Mouse (Mus musculus): ENCODE data around the gene Gnl1. TPM values are rescaled to one million over a fixed set of nuclear protein-coding genes. Genes with fewer than 3 reads are reported as not detected.
"Not testable (repeated sequence)": the region's sequence is repeated elsewhere in the genome, so short reads cannot be mapped to it uniquely, and the experiment has no call there.

Gene Gnl1
- polyA plus RNA-seq (2016; fragmentation: Nextera tagmentation; extraction: Ambion mirVana) = 61.1 and 62.1 TPM in 2 replicates

- peaks cover 25% of the 10 kb centered on the region for H3K4me1 ChIP-seq
- H3K27me3 ChIP-seq (replicated peaks; ENCODE audit: low read depth, poor library complexity, severe bottlenecking) = no peaks in the 10 kb centered on the region
- H3K4me3 ChIP-seq = peak within 1 kb of the TSS; percentile 86
- peak; percentile 93 for DNase-seq (ENCODE audit: low spot score)
- H3K27ac ChIP-seq (replicated peaks) = peak within 1 kb of the TSS; percentile 95
- peaks cover 58% of the 10 kb centered on the region for H3K36me3 ChIP-seq (replicated peaks)
- under 1% methylated on average over 109 of the region's 109 CpGs for WGBS
- H3K9me3 ChIP-seq = no peaks in the 10 kb centered on the region
Measured at GRCm38 (mm10) chr17:35979401-35980362, at the start of gene Gnl1, which contains the start of gene Prr3. Gene Gnl1 (plus strand): TSS chr17:35979851. Gene Prr3 (minus strand): TSS chr17:35980236.

- Histone ChIP-seq H3K36me3 (replicated peaks) (peaks cover 71% of the 10 kb centered on the region), H3K4me1 (no peaks in the 10 kb centered on the region), H3K27ac (replicated peaks) (no peak overlapping the region), H3K4me3 (no peak overlapping the region), H3K27me3 (replicated peaks; ENCODE audit: low read depth, poor library complexity, severe bottlenecking) (no peaks in the 10 kb centered on the region), H3K9me3 (no peaks in the 10 kb centered on the region)
- DNase-seq (ENCODE audit: low spot score) = no peak
- 97% methylated on average over 12 of the region's 12 CpGs for WGBS
Measured at GRCm38 (mm10) chr17:35930627-35931026, 49.0 kb upstream of the Gnl1 start.

GRCm38 (mm10) chr17:35932608-35933007 is 47.0 kb upstream of the Gnl1 start:
- DNase-seq (ENCODE audit: low spot score) = no peak
- no peak overlapping the region for H3K4me3 ChIP-seq
- no peaks in the 10 kb centered on the region for H3K27me3 ChIP-seq (replicated peaks; ENCODE audit: low read depth, poor library complexity, severe bottlenecking)
- H3K4me1 ChIP-seq = no peaks in the 10 kb centered on the region
- 95% methylated on average over 4 of the region's 4 CpGs for WGBS
- H3K36me3 ChIP-seq (replicated peaks) = peaks cover 51% of the 10 kb centered on the region
- H3K27ac ChIP-seq (replicated peaks) = no peak overlapping the region
- no peaks in the 10 kb centered on the region for H3K9me3 ChIP-seq

- H3K27ac ChIP-seq (replicated peaks); H3K4me1 ChIP-seq; H3K27me3 ChIP-seq (replicated peaks; ENCODE audit: low read depth, poor library complexity, severe bottlenecking); H3K9me3 ChIP-seq; H3K4me3 ChIP-seq; DNase-seq (ENCODE audit: low spot score): not testable (repeated sequence)
- peaks cover 20% of the 10 kb centered on the region for H3K36me3 ChIP-seq (replicated peaks)
- WGBS = 89% methylated on average over 14 of the region's 14 CpGs
Measured at GRCm38 (mm10) chr17:35935763-35936162, 43.9 kb upstream of the Gnl1 start.

GRCm38 (mm10) chr17:35937700-35938348 is 41.8 kb upstream of the Gnl1 start:
- no peaks in the 10 kb centered on the region for H3K27me3 ChIP-seq (replicated peaks; ENCODE audit: low read depth, poor library complexity, severe bottlenecking)
- H3K4me3 ChIP-seq = no peak overlapping the region
- H3K36me3 ChIP-seq (replicated peaks) = no peaks in the 10 kb centered on the region
- peaks cover 3% of the 10 kb centered on the region; the same call in 1 of the 2 replicates for H3K9me3 ChIP-seq
- peak; percentile 61 for DNase-seq (ENCODE audit: low spot score)
- H3K27ac ChIP-seq (replicated peaks) = no peak overlapping the region
- H3K4me1 ChIP-seq = no peaks in the 10 kb centered on the region
- 56% methylated on average over 2 of the region's 2 CpGs for WGBS

- Histone ChIP-seq H3K4me1 (no peaks in the 10 kb centered on the region), H3K9me3 (peaks cover 3% of the 10 kb centered on the region; the same call in 1 of the 2 replicates), H3K27me3 (replicated peaks; ENCODE audit: low read depth, poor library complexity, severe bottlenecking) (no peaks in the 10 kb centered on the region), H3K36me3 (replicated peaks) (no peaks in the 10 kb centered on the region), H3K4me3 (no peak overlapping the region), H3K27ac (replicated peaks) (no peak overlapping the region)
- 60% methylated on average over 2 of the region's 2 CpGs for WGBS
- DNase-seq (ENCODE audit: low spot score) = no peak
Measured at GRCm38 (mm10) chr17:35939108-35939507, 40.5 kb upstream of the Gnl1 start.

- H3K4me3 ChIP-seq = no peak overlapping the region
- no peak for DNase-seq (ENCODE audit: low spot score)
- H3K36me3 ChIP-seq (replicated peaks) = no peaks in the 10 kb centered on the region
- H3K27me3 ChIP-seq (replicated peaks; ENCODE audit: low read depth, poor library complexity, severe bottlenecking) = no peaks in the 10 kb centered on the region
- peaks cover 3% of the 10 kb centered on the region; the same call in 1 of the 2 replicates for H3K9me3 ChIP-seq
- H3K4me1 ChIP-seq = no peaks in the 10 kb centered on the region
- H3K27ac ChIP-seq (replicated peaks) = no peak overlapping the region
- 55% methylated on average over 1 of the region's 1 CpGs for WGBS
Measured at GRCm38 (mm10) chr17:35939941-35940340, 39.7 kb upstream of the Gnl1 start.

GRCm38 (mm10) chr17:35950946-35951345 is 28.7 kb upstream of the Gnl1 start:
- H3K9me3 ChIP-seq; H3K27me3 ChIP-seq (replicated peaks; ENCODE audit: low read depth, poor library complexity, severe bottlenecking); DNase-seq (ENCODE audit: low spot score); H3K27ac ChIP-seq (replicated peaks); H3K4me1 ChIP-seq; H3K4me3 ChIP-seq: not testable (repeated sequence)
- H3K36me3 ChIP-seq (replicated peaks) = peaks cover 12% of the 10 kb centered on the region

- peaks cover 28% of the 10 kb centered on the region for H3K36me3 ChIP-seq (replicated peaks)
- H3K4me3 ChIP-seq; DNase-seq (ENCODE audit: low spot score); H3K27me3 ChIP-seq (replicated peaks; ENCODE audit: low read depth, poor library complexity, severe bottlenecking); H3K9me3 ChIP-seq; H3K4me1 ChIP-seq; H3K27ac ChIP-seq (replicated peaks): not testable (repeated sequence)
- WGBS = 82% methylated on average over 3 of the region's 3 CpGs
Measured at GRCm38 (mm10) chr17:35952559-35952958, 27.1 kb upstream of the Gnl1 start.

GRCm38 (mm10) chr17:35954665-35955064 is 25.0 kb upstream of the Gnl1 start:
- Histone ChIP-seq H3K9me3 (no peaks in the 10 kb centered on the region), H3K36me3 (replicated peaks) (peaks cover 49% of the 10 kb centered on the region), H3K27me3 (replicated peaks; ENCODE audit: low read depth, poor library complexity, severe bottlenecking) (no peaks in the 10 kb centered on the region), H3K27ac (replicated peaks) (no peak overlapping the region), H3K4me3 (no peak overlapping the region), H3K4me1 (no peaks in the 10 kb centered on the region)
- 81% methylated on average over 8 of the region's 8 CpGs for WGBS
- DNase-seq (ENCODE audit: low spot score) = no peak

GRCm38 (mm10) chr17:35958533-35959223 is 21.0 kb upstream of the Gnl1 start:
- Histone ChIP-seq H3K27ac (replicated peaks) (no peak overlapping the region), H3K27me3 (replicated peaks; ENCODE audit: low read depth, poor library complexity, severe bottlenecking) (no peaks in the 10 kb centered on the region), H3K4me3 (no peak overlapping the region), H3K4me1 (no peaks in the 10 kb centered on the region), H3K36me3 (replicated peaks) (peaks cover 90% of the 10 kb centered on the region), H3K9me3 (no peaks in the 10 kb centered on the region)
- no peak for DNase-seq (ENCODE audit: low spot score)
- 96% methylated on average over 15 of the region's 15 CpGs for WGBS

GRCm38 (mm10) chr17:35963279-35963678 is 16.4 kb upstream of the Gnl1 start:
- Histone ChIP-seq H3K9me3 (no peaks in the 10 kb centered on the region), H3K4me3 (no peak overlapping the region), H3K36me3 (replicated peaks) (peaks cover 95% of the 10 kb centered on the region), H3K27ac (replicated peaks) (no peak overlapping the region), H3K27me3 (replicated peaks; ENCODE audit: low read depth, poor library complexity, severe bottlenecking) (no peaks in the 10 kb centered on the region), H3K4me1 (peaks cover 3% of the 10 kb centered on the region; the same call in 1 of the 2 replicates)
- no peak for DNase-seq (ENCODE audit: low spot score)
- WGBS = 88% methylated on average over 10 of the region's 10 CpGs

Data from embryonic facial prominence, embryonic 10.5 days (tissue).